Mouse (Mus musculus) CD8-positive naive resting alpha-beta T cell, adult 2 months (primary cell): ENCODE measurements around the gene Cblc.

Source experiments
- DNase-seq, 2 experiments: peaks; one replicate each; pipeline ENCODE4 v3.0.0; 2022; ENCODE audit warnings: low read depth in 2 of 2, low spot score in 2 of 2

The Cblc gene

DNA sequence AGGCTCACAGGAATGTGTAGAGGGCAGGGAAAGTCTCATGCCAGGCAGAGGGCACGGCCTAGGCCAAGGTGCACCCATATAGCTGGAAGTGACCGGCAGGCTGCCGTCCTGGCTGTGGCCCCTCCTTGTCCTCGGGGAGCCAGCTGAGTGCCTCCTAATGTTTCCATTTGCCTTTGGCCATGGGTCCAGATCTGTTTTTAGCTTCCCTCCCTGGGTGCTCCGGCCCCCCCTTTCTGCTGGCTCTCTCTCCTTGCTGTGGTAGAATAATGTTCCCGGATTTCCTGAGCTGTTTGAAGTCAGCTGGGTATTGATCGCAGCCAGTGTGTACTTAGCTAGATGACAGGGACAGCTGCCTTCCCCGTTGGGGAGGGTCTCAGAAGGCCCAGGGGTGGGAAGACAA lies 13.0 kb downstream of the Cblc start:
- no peak for DNase-seq

DNA sequence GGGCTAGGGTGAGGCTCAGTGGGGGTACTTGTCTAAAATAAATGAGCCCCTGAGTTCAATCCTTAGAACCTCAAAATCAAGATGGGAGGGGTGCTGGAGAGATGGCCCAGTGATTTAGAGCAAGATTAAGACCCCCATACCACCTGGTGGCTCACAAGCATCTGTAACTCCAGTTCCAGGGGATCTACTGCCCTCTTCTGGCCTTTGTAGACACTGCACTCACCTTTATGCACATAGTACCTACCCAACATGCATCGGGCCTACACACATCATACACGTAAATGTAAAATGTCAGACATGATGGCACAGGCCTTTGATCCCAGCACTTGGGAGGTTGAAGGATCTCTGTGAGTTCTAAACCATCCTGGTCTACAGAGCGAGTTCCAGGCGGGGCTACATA lies 14.0 kb downstream of the Cblc start:
- no peak for DNase-seq

DNA sequence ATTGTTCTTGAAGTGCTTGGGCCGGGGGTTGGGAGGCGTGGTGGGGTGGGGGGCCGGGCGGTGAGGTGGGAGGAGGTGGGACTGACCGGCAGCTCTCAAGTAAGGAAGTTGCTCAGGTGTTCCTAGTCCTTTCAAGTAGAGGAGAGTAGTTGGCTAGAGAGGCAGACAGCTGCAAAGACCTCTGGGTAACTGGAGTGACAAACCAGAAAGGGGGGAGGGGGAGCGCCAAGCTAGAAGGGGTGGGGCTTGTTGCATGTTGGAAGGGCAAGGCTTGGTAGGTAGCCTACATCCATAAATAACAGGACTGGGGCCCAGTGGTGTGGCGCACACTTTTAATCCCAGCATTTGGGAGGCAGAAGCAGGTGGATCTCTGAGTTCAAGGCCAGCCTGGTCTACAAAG lies 14.9 kb downstream of the Cblc start:
- no peak for DNase-seq

DNA sequence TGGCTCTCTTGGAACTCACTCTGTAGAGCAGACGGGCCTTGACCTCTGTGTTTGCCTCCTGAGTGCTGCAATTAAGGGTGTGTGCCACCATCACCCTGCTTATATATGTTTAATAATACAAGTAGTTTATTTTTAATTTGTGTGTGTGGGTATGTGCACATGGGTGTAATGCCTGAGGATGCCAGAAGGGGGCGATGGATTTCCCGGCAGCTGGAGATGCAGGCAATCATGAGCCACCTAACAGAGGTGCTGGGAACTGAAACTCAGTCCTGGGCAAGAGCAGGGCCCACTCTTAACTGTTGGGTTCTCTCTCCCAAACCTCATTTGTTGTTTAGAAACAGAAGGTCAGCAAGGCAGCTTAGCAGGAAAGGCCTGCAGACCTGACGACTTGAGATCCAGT lies 16.7 kb downstream of the Cblc start:
- no peak for DNase-seq

DNA sequence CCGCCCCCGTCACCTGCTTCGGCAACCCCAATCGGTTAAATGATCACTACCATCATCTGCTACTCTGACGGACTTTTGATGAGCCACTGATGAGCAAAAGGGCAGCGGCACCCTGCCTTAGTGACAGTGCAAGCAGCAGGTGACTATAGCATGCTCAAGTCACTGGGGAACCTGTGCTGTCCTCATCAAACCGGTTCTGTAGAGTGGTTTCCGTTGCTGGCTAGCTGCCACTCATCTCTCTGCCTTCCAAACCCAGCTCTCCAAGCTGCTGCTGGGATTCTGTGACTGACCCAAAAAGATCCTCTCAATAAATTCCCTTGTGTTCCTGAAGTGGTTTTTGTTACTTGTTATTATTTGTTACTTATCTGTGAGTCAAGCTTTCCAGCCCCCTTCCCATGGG lies 18.0 kb downstream of the Cblc start:
- no peak for DNase-seq

DNA sequence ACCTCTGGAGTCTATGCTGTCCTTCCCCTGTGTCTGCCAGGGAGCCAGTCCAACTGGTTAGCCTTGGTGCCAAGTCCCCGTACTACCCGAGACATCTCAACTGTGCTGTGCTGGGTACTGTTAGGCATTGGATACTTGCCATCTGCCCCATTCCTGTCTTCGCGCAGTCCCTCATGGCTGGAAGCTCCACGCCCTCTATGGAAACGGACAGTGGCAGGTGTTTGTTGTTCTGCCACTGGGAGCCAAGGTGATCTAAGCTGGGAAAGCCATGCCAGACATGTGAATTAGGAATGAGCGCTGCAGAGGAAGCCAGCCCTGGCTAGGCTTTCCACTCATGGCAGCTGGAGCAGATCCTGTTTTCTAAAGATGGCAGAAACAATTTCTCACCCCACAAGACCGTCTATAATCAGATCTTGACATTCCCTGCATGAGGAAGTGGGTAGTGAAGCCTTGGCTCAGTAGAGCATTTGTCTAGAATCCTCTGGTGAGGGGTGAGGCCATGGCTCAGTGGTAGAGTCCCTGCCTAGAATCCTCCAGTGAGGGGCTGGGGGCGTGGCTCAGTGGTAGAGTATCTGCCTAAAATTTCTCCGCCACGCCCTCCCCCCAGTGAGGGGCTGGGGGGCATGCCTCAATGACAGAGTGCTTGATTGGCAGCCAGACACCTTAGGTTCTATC lies 19.4 kb downstream of the Cblc start:
- no peak for DNase-seq

DNA sequence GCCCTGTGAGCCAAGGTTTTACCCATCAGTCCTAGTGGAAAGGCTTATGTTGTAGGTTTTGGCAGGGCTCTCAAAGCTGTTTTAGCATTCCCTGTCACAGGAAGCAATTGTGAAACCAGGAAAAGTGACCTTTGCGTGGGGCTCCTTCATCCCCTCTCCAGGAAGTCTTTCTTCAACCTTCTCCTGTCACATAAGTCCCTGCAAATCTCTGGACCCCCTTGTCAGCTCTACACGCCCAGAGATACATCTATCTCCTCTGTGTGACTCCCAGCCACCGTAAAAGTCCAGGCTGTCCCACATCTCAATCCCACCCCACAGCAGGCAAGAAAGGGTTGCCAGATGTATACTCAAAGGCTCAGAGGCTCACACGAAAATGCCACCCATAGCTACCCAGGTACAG lies 24.9 kb downstream of the Cblc start:
- no peak for DNase-seq

DNA sequence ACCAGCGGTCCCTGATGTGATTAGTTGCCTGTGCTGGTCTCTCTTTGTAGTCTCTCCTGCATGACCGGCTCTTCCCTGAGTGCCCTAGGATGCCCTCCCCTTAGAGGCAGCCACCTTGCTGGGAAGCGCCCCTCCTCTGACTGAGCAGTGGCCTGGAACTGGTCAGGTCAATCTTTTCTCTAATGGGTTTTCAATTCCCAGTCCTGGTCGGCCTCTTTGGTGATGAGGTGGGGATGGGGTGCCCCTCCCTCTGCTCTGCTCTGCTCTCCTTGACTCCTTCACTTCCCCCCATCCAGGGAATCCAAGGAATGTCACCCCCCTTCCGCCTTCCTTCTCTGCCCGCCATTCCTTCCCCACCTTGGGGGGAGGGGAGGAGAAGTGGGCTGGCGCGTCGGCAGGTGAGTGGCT lies 25.6 kb downstream of the Cblc start, which contains the start of gene Bcam:
TSS of gene Bcam (minus strand) at position 33 of the 408 bp plus-strand sequence.
- DNase-seq: no peak

DNA sequence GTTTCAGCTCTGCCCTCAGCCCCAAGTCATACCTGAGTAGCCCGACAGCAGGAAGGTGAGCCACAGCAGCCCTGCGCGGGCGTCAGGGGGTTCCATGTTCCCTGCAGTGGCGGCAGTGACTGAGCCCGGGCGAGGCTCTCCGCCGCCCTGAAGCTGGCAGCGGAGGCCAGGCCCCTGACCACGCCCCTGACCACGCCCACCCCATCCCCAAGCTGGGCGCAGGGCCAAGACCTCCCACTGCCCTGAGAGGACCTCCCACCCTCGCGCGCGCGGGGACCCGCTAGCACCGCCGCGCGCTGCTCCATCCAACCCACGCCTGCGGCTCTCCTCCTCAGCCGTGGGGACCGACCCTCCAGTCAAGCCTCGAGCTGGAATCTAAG lies 26.2 kb downstream of the Cblc start:
- DNase-seq: no peak

DNA sequence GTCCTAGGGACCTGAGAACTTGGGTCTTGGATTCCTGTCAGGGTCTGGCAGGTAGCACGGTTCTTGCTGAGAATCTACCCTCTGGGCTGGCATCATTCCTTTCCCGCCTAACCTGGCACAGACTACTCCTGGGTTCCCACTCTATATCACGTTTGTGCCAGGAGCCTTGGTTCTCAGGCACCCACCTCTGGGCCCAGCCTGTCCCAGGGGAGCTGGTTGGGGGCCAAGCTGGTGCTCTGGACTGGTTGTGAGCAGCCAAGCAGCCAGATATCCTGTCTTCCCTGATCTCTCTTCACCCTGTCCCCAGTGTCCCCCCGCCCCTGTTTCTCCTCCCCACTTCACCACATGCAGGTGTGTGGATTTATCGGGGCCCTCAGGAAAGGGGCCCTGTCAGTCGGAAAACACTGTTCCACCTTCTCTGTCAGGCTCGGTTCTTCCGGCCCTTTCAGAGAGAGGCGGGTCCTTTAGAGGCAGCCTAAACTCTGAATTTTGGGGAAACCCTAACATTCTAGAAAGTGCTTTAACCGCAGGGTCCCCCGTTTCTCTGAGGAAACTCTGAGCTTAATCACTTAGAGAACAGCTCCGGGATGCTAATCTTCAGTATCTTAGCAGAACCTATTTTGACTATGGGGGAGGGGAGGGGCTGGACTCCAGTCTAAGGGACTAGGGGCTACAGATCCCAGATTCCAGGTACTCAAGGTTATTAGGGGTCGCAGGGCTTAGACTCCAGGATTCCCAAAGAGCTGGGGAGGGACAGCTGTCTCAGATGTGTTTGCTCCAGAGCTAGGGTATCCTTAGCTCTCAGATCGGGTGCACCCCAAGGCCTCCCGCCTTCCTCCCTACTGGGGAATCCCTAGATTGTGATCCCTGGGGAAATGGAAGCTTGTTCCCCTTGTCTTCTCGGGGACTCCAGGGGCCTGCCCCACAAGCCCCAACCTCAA lies 26.9 kb downstream of the Cblc start:
- no peak for DNase-seq

DNA sequence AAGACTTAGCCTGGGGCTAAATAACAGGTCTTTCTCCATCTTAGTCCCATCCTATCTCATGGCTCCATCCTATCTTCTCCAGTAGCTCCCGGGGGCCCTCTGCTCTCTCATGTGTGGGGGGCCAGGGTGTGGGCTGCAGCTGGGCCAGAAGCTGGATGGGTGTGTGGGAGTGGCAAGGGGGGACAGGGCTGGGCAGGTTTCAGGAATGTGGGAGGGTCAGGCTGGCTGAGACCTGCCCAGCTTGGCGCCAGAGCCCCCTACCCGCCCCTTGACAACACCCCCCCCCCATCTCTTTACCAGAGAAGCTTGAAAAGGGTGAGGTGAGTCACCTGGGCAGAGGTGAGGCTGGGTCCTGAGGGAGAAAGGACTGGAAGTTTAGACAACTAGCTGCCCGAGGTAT lies 27.6 kb downstream of the Cblc start:
- DNase-seq: no peak

DNA sequence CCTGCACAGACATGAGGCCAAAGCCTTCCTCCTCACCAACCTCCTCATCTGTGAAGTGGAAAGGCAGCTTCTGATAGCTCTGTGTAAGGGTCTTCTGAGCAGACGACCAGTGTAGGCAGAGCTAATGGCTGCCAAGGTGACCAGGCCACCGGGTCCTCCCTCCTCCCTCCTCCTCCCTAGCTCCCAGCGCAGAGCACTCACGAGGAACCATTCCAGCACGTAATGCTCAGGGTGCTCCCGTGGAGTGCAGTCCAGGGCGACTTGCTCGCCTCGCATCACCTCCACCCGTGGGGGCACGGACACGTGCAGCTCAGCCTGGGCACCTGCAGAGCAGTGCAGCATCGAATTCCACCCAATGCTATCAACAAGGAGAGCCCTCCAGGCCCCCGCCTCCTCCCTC lies 28.4 kb downstream of the Cblc start:
- DNase-seq: no peak

DNA sequence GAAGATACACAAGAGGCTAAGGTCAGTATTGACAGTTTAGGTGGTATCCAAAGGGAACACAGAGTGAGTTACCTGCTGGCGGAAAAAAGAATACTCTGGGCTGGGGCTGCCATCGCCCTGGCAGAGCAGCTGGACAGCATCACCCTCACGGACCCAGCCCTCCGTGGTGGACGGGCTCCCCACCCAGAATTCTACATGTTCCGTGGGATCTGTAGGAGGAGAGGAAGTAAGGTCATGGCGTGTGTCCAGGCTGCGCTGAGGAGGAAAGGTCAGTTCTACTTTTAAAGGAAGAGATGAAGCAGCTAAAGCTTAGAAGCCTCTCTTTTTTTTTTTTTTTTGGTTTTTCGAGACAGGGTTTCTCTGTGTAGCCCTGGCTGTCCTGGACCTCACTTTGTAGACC lies 32.0 kb downstream of the Cblc start:
- DNase-seq: no peak

DNA sequence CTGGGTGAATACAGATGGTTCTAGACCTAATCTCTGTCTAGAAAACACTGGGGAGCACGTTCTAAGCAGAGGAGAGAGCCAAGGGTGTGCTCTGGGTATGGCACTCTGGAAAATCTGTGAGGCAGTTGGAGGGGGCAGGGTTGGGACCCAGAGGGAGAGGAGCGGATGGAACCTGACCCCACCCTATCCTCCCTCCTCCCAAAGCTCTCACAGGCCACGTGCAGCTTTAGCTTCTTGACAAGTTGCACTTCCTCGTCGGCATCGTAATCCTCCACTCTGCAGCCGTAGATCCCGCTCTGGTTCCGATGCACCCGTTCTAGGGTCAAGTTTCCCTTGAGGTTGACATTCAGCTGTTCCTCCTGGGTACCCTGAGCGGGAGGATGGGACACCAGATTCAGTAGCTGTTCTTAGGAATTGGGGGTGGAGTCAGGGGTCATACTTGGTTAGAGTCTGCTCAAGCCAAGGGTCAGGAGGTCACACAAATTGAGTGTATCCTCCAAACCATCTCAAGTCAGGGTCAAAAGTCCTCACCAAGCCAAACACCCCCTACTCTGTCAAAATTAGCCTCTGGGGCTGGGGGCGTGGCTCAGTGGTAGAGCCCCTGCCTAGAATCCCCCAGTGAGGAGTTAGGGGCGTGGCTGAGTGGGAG lies 32.7 kb downstream of the Cblc start:
- no peak for DNase-seq

DNA sequence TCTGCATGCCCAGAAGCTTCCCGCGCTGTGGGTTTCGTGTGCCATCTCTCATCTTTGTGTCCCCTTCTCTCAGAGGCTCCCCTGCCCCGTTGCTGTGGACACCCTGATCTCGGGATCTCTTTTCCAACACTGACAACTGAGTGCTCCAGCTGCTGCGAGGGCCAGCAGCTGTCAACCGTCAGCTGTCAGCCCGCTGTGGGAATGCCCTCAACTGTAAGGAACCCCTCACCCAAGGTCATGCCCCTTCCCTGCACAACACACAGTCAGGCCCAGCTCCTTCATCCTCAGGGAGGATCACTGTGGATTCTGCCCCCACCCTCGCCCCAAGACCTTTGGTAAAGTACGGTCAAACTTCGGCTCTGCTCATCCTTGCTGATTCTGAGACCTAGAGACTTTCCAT lies 34.3 kb downstream of the Cblc start:
- no peak for DNase-seq

DNA sequence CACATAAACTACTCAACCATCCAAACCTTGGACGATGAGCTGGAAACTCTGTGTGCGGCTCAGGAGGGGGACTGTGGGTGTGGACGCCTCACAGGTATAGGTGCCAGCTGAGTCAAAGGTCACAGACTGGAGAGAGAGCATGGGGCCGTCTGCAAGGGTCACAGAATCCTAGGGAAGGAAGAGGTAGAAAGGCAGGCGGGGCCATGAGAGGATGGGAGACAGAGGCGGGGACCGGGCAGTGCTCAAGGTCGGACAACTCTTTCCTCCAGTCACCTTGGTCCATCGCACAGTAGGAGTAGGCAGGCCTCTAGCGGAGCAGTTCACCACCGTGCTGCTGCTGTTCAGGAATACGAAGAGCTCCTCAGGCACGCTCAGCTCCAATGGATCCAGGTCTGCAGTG lies 36.6 kb downstream of the Cblc start:
- no peak for DNase-seq

DNA sequence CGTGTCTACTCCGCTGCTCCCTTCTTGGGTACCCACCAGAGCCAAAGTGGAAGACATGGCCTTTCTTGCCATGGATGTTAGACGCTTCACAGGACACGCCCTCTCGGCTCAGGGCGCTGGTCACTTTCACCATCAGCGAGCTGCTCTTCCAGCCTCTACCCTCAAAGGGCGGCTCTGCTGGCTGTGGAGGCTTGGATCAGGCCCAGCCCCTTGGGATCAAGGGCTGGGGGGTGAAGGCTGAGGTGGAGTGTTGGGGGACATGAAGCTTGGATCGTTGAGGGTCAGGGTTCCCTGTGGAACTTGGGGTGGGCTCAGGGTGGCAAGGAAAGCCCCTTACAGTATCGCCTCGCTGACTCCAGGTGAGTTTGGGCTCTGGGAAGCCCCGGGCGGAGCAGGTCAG lies 38.0 kb downstream of the Cblc start:
- no peak for DNase-seq

DNA sequence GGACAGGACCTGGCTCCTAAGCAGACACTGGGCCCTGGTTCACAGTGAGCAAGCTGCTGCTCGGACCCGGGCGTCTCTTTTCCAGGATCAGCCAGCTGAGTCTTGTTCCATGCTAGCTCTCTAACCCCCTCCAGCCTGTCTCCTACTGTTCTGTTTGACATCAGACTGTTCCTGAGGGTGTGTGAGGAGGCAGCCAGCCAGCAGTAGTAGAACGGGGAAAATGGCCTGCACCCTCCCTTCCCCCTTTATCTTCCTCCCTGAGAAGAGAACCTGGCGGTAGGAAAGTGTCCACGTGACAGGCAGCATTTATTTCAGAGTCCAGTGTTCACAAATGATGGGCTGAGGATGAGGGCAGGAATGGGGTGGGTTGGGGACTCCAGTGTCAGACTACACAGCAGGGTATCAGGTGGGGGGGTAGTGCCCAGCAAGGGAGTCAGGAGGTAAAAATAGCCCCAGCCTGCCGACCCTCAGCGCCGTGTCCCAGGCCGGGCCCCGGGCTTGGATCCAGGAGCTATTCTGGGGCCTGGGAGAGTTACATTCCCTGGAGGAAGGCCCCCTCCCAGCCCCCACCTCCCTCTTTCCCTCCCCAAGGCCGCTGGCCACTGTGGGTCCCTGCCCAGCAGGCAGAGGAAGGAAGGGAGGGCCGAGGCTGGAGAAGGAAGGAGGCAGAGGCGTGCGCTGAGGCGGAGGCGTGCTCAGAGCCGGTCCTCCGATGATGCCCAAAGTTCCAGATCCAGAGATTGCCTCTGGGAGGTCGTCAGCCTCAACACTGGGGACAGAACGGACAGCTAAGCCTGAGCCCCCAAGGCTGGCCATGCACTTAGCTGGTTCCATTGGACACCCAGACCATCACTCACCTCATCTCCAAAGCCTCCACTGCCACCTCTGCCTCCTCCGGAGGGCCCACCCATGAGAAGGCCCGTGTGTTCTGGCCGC lies 40.5 kb downstream of the Cblc start:
- no peak for DNase-seq

DNA sequence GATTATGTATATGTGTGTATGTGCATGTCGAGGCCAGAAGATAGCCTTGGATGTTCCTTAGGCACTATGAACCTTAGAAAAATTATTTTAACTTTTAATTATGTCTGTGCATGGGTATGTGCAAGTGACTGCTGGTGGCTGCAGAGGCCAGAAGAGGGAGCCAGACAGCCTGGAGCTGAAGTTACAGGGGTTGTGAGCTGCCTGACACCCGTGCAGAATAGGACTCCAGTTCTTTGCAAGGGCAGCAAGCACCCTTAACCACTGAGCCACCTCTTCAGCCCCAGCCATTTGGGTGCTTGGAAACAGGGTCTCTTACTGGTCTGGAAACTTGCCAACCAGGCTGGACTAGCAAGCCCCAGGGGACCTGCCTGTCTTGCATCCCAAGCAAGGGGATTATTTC lies 41.6 kb downstream of the Cblc start:
- DNase-seq: no peak

DNA sequence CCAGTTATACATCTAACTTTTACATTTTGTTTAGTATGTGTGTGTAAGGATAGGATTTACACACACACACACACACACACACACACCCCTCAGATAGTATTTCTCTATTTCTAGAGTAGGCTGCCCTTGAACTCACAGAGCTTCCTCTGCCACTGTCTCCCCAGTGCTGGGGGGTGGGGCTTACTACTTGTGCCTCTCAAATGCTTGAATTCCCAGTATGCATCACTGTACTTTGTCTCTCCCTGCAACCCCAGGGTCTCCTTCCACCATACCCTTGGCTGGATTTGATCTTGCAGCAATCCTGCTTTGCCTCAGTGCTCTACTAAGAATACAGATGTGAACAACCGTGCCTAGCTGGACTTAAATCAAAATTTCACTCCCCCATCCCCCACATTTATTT lies 42.5 kb downstream of the Cblc start:
- DNase-seq: no peak

DNA sequence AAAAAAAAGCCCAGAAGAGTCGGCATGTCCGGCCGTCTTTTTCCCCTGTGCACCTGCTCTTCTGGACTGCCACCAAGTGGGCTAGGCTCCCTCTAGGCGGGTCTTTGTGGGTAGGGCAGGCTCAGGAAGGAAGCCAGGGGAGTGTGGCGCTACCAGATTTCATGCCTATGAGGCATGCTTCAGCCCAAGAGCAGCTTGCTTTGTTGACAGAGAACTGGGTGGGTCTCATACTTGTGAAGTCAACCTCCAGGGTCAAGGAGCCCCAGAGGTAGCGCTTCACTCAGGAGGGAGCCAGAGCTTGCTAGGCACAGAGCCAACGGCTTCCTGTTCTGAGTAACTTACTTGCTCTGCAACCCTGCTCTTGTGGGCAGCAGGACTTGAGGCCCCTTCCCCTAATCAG lies 43.0 kb downstream of the Cblc start:
- DNase-seq: no peak
